Mouse (Mus musculus): ENCODE data around the gene Coro1b. TPM values are rescaled to one million over a fixed set of nuclear protein-coding genes. Genes with fewer than 3 reads are reported as not detected.

The Coro1b gene
- polyA plus RNA-seq, 1 experiment from 2014 or later = 114 TPM

- H3K4me2 ChIP-seq = no peak overlapping the region
- no peaks in the 10 kb centered on the region for H3K27me3 ChIP-seq
- H3K4me1 ChIP-seq (replicated peaks) = peaks cover 24% of the 10 kb centered on the region
- no peak for ATAC-seq (replicated peaks; ENCODE audit: insufficient number of reproducible peaks, insufficient read depth, low FRiP score, low read depth)
- no peak overlapping the region for H3K9ac ChIP-seq
- no peaks in the 10 kb centered on the region for H3K36me3 ChIP-seq
- no peaks in the 10 kb centered on the region for H3K9me3 ChIP-seq (replicated peaks)
- no peak overlapping the region for H3K27ac ChIP-seq
- H3K4me3 ChIP-seq = no peak overlapping the region
- 45% methylated on average over 3 of the region's 3 CpGs for WGBS
These were observed 33.5 kb downstream of the Coro1b start for GRCm38 (mm10) chr19:4181892-4182291.

GRCm38 (mm10) chr19:4183689-4184088 is 35.3 kb downstream of the Coro1b start:
- no peak for ATAC-seq (replicated peaks; ENCODE audit: insufficient number of reproducible peaks, insufficient read depth, low FRiP score, low read depth)
- no peaks in the 10 kb centered on the region for H3K36me3 ChIP-seq
- no peak overlapping the region for H3K4me3 ChIP-seq
- no peak overlapping the region for H3K27ac ChIP-seq
- no peaks in the 10 kb centered on the region for H3K27me3 ChIP-seq
- 72% methylated on average over 2 of the region's 2 CpGs for WGBS
- H3K9me3 ChIP-seq (replicated peaks) = no peaks in the 10 kb centered on the region
- H3K9ac ChIP-seq = no peak overlapping the region
- peaks cover 34% of the 10 kb centered on the region for H3K4me1 ChIP-seq (replicated peaks)
- H3K4me2 ChIP-seq = no peak overlapping the region

- Histone ChIP-seq H3K27ac (peak overlapping the region; percentile 50), H3K9ac (no peak overlapping the region), H3K4me3 (no peak overlapping the region), H3K27me3 (no peaks in the 10 kb centered on the region), H3K36me3 (no peaks in the 10 kb centered on the region), H3K4me1 (replicated peaks) (peaks cover 34% of the 10 kb centered on the region), H3K9me3 (replicated peaks) (no peaks in the 10 kb centered on the region), H3K4me2 (0 out of 2 replicates have a peak overlapping the region, but pooled peaks have one; percentile 8)
- 51% methylated on average over 15 of the region's 15 CpGs for whole genome bisulfite sequencing
- ATAC-seq (replicated peaks; ENCODE audit: insufficient number of reproducible peaks, insufficient read depth, low FRiP score, low read depth) = no peak; the same call in 1 of the 2 replicates
These were observed 36.9 kb downstream of the Coro1b start for GRCm38 (mm10) chr19:4184976-4185975.

GRCm38 (mm10) chr19:4187303-4187702 is 38.9 kb downstream of the Coro1b start:
- Histone ChIP-seq H3K4me2 (peak overlapping the region; percentile 6; the same call in 1 of the 2 replicates), H3K27me3 (no peaks in the 10 kb centered on the region), H3K36me3 (no peaks in the 10 kb centered on the region), H3K27ac (peak overlapping the region; percentile 32; the same call in 1 of the 2 replicates), H3K9me3 (replicated peaks) (no peaks in the 10 kb centered on the region), H3K4me1 (replicated peaks) (peaks cover 44% of the 10 kb centered on the region), H3K4me3 (no peak overlapping the region), H3K9ac (no peak overlapping the region)
- 58% methylated on average over 3 of the region's 3 CpGs for WGBS
- no peak for ATAC-seq (replicated peaks; ENCODE audit: insufficient number of reproducible peaks, insufficient read depth, low FRiP score, low read depth)

GRCm38 (mm10) chr19:4189051-4189620 is 40.7 kb downstream of the Coro1b start:
- Histone ChIP-seq H3K36me3 (peaks cover 10% of the 10 kb centered on the region), H3K9ac (no peak overlapping the region), H3K4me3 (no peak overlapping the region), H3K4me1 (replicated peaks) (peaks cover 58% of the 10 kb centered on the region), H3K9me3 (replicated peaks) (no peaks in the 10 kb centered on the region), H3K27ac (no peak overlapping the region), H3K27me3 (no peaks in the 10 kb centered on the region), H3K4me2 (peak overlapping the region; percentile 3; the same call in 1 of the 2 replicates)
- ATAC-seq (replicated peaks; ENCODE audit: insufficient number of reproducible peaks, insufficient read depth, low FRiP score, low read depth) = no peak
- WGBS = 85% methylated on average over 12 of the region's 12 CpGs

- Histone ChIP-seq H3K4me2 (peak within 1 kb of the TSS; percentile 87), H3K9ac (peak within 1 kb of the TSS; percentile 98), H3K4me3 (peak within 1 kb of the TSS; percentile 84), H3K27ac (peak within 1 kb of the TSS; percentile 89), H3K4me1 (replicated peaks) (peaks cover 56% of the 10 kb centered on the region), H3K27me3 (no peaks in the 10 kb centered on the region), H3K36me3 (peaks cover 28% of the 10 kb centered on the region), H3K9me3 (replicated peaks) (no peaks in the 10 kb centered on the region)
- WGBS = 63% methylated on average over 4 of the region's 4 CpGs
- ATAC-seq (replicated peaks; ENCODE audit: insufficient number of reproducible peaks, insufficient read depth, low FRiP score, low read depth) = no peak
These were observed 42.5 kb downstream of the Coro1b start, which contains the start of gene Tbc1d10c for GRCm38 (mm10) chr19:4190831-4191334. Gene Tbc1d10c, minus strand, starts transcription at chr19:4191284.

- Histone ChIP-seq H3K27ac (peak within 1 kb of the TSS; percentile 89), H3K4me1 (replicated peaks) (peaks cover 56% of the 10 kb centered on the region), H3K9me3 (replicated peaks) (no peaks in the 10 kb centered on the region), H3K9ac (peak within 1 kb of the TSS; percentile 98), H3K36me3 (peaks cover 35% of the 10 kb centered on the region), H3K27me3 (no peaks in the 10 kb centered on the region), H3K4me2 (peak within 1 kb of the TSS; percentile 87), H3K4me3 (peak within 1 kb of the TSS; percentile 84)
- ATAC-seq (replicated peaks; ENCODE audit: insufficient number of reproducible peaks, insufficient read depth, low FRiP score, low read depth) = peak; percentile 93
- 5% methylated on average over 37 of the region's 47 CpGs for WGBS
These were observed 43.3 kb downstream of the Coro1b start, which contains the start of gene Ppp1ca for GRCm38 (mm10) chr19:4191528-4192250. Gene Ppp1ca, plus strand, starts transcription at chr19:4192065.

GRCm38 (mm10) chr19:4192251-4192985 is 44.0 kb downstream of the Coro1b start:
- peak overlapping the region; percentile 84 for H3K4me3 ChIP-seq
- peaks cover 40% of the 10 kb centered on the region for H3K36me3 ChIP-seq
- ATAC-seq (replicated peaks; ENCODE audit: insufficient number of reproducible peaks, insufficient read depth, low FRiP score, low read depth) = peak; percentile 57
- H3K27me3 ChIP-seq = no peaks in the 10 kb centered on the region
- H3K9ac ChIP-seq = peak overlapping the region; percentile 98
- peak overlapping the region; percentile 87 for H3K4me2 ChIP-seq
- H3K9me3 ChIP-seq (replicated peaks) = no peaks in the 10 kb centered on the region
- WGBS = under 1% methylated on average over 52 of the region's 52 CpGs
- peaks cover 54% of the 10 kb centered on the region for H3K4me1 ChIP-seq (replicated peaks)
- H3K27ac ChIP-seq = peak overlapping the region; percentile 89

- Histone ChIP-seq H3K9me3 (replicated peaks) (no peaks in the 10 kb centered on the region), H3K27ac (peak overlapping the region; percentile 89), H3K4me1 (replicated peaks) (peaks cover 48% of the 10 kb centered on the region), H3K27me3 (no peaks in the 10 kb centered on the region), H3K36me3 (peaks cover 46% of the 10 kb centered on the region), H3K4me3 (peak overlapping the region; percentile 84), H3K4me2 (peak overlapping the region; percentile 87), H3K9ac (peak overlapping the region; percentile 98)
- WGBS = 51% methylated on average over 6 of the region's 6 CpGs
- ATAC-seq (replicated peaks; ENCODE audit: insufficient number of reproducible peaks, insufficient read depth, low FRiP score, low read depth) = no peak
These were observed 44.7 kb downstream of the Coro1b start for GRCm38 (mm10) chr19:4193129-4193528.

- Histone ChIP-seq H3K4me1 (replicated peaks) (peaks cover 48% of the 10 kb centered on the region), H3K4me2 (peak overlapping the region; percentile 87), H3K9ac (no peak overlapping the region)
These were observed 45.8 kb downstream of the Coro1b start for GRCm38 (mm10) chr19:4194021-4194724.

More at GRCm38 (mm10) chr19:4194021-4194724, 45.8 kb downstream of the Coro1b start:
- Histone ChIP-seq H3K27ac (no peak overlapping the region), H3K36me3 (peaks cover 46% of the 10 kb centered on the region), H3K4me3 (peak overlapping the region; percentile 84; the same call in 1 of the 2 replicates), H3K9me3 (replicated peaks) (no peaks in the 10 kb centered on the region), H3K27me3 (no peaks in the 10 kb centered on the region)
- ATAC-seq (replicated peaks; ENCODE audit: insufficient number of reproducible peaks, insufficient read depth, low FRiP score, low read depth) = no peak
- WGBS = 77% methylated on average over 8 of the region's 8 CpGs
